Mouse (Mus musculus): Measurements from ENCODE around the gene Pagr1b.

DNA sequence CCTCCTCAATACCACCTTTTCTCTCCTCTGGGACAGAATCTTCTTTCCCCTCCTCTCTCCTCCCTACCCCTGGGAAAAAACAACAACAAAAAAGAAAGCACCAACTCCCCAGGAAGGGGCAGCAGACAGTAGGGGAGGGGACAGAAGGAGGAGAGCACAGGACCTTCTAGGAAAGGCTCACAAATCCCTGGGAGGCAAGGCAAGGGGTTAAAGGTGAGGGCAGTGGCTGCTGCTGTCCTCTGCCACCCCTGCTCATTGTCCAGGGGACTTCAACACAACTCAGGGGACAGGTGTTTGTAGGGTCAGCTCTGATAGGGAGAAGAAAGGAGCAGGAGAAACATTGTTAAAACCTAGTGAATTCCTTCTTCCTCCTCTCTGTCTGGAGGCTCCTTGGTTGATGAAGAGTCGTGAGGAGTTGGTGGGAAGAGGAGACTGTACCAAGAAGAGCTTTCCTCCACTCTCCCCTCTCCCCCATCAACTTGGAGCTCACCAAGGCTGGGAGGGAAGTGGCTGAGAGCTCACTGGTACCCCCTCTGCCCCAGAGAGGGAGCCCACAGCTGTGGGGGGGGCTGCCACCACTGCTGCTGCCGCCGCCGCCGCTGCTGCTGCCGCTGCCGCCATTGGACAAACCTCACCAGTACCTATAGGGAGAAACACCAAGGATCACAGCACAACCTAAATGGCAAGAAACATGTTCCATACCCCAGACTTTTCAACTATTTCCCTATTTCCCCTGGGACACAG is 6.4 kb upstream of the Pagr1b start:
- TF ChIP-seq GATA1 (IDR thresholded peaks at IDR 0.05; ENCODE audit: borderline replicate concordance, low read length) (no peak), FLI1 (IDR thresholded peaks at IDR 0.05; ENCODE audit: low read length) (no peak)

Measured in megakaryocyte, embryonic 14.5 days (primary cell).